Mouse (Mus musculus) limb, embryonic 11.5 days (tissue): ENCODE results near the gene Tcf21. TPM values are rescaled to one million over a fixed set of nuclear protein-coding genes. Genes with fewer than 3 reads are reported as not detected.

Experiments
- ATAC-seq: fragments of 200-750 bp; cut with Nextera tagmentation; 2 replicates; pipeline ENCODE4 v1.8.0; 2017; ENCODE audit warnings: low read depth; ENCODE audit not compliant: insufficient number of reproducible peaks, low FRiP score, low TSS enrichment
- DNase-seq: peaks from one replicate; pipeline ENCODE4 v3.0.0-alpha.2; 2015; ENCODE audit warnings: low spot score
- H3K27ac ChIP-seq: fragments of 300-500 bp; sonication (generic); replicated peaks from 2 replicates; pipeline ENCODE4 v1.5.1; 2014; ENCODE audit warnings: low read depth, mild to moderate bottlenecking, low read length
- H3K27me3 ChIP-seq: fragments of 300-500 bp; sonication (generic); 2 replicates; pipeline ENCODE4 v1.6.1; 2014; ENCODE audit warnings: mild to moderate bottlenecking, low read length, mixed read lengths; ENCODE audit not compliant: control insufficient read depth, insufficient read depth
- H3K36me3 ChIP-seq: fragments of 300-500 bp; sonication (generic); 2 replicates; pipeline ENCODE4 v1.6.1; 2014; ENCODE audit warnings: mild to moderate bottlenecking, low read length, moderate library complexity, mixed read lengths; ENCODE audit not compliant: control insufficient read depth, insufficient read depth
- H3K4me1 ChIP-seq: fragments of 300-500 bp; sonication (generic); 2 replicates; pipeline ENCODE4 v1.6.1; 2014; ENCODE audit warnings: low read length, mixed read lengths; ENCODE audit not compliant: control insufficient read depth, insufficient read depth
- H3K4me2 ChIP-seq: fragments of 300-500 bp; sonication (generic); 2 replicates; pipeline ENCODE4 v1.6.1; 2014; ENCODE audit warnings: low read depth, mild to moderate bottlenecking, moderate library complexity; ENCODE audit not compliant: severe bottlenecking
- H3K4me3 ChIP-seq: fragments of 300-500 bp; sonication (generic); 2 replicates; pipeline ENCODE4 v1.5.1; 2014; ENCODE audit warnings: low read depth, low read length
- H3K9ac ChIP-seq: fragments of 300-500 bp; sonication (generic); 2 replicates; pipeline ENCODE4 v1.6.1; 2014; ENCODE audit warnings: mild to moderate bottlenecking, low read length
- H3K9me3 ChIP-seq: fragments of 300-500 bp; sonication (generic); 2 replicates; pipeline ENCODE4 v1.6.1; 2016; ENCODE audit warnings: low read length; ENCODE audit not compliant: control insufficient read depth
- WGBS: fragments of 180-500 bp; shearing (Covaris S2); extraction: QIAGEN DNeasy Blood & Tissue Kit; methylation state at CpG from one replicate; pipeline ENCODE4 v1.1.7; 2014; 5-methylcytosine and 5-hydroxymethylcytosine counted together
- polyA plus RNA-seq: library from polyadenylated mRNA; unstranded; fragments of >200 nt; fragmentation: Nextera tagmentation; extraction: Ambion mirVana; gene quantifications from 2 replicates; pipeline ENCODE4 v1.2.1, GENCODE M21; 2014

Tcf21 gene
- polyA plus RNA-seq: 0.54 TPM in 1 of 2 replicates, not detected in the other

DNA sequence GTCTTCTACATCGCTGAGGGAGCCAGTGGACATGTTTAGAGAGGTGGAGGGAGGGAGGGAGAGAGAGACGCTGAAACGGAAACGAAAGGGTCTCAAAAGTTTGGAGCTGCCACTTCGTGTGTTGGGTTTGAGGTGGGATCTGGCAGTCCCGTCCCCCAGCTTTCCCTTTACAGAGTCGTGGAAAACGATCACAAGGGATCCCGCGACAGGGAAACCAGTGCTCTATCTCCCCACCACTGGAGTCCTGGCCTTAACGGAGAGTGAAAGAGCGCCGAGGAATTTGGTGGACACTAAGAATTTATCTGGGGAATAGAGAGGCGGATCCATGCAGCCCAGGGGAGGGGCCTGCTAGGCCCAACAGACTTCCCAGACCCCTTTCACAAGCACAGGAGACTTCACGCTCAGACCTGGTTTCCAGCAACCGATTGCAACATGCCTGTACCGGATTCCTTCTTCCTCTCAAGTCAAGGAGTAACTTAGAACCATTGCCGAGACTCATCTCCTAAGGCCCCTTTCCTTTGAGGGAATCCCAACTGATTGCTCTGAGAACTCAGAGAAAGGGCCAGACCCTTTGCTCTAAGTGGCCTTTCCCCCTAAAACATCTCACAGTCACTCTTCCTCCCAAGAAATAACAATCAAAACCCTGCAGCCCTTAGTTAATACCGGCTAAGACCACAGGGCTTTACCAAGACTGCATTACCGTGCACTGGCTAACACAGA is at the start of gene Tcf21:
Tcf21 (minus strand) TSS at position 304 of the 720 bp plus-strand sequence.
- Histone ChIP-seq H3K4me1 (0 out of 2 replicates have a peak, but pooled peaks cover 7% of the 10 kb centered on the region), H3K4me3 (no peak within 1 kb of the TSS), H3K9me3 (no peaks in the 10 kb centered on the region), H3K4me2 (peak within 1 kb of the TSS; percentile 8; the same call in 1 of the 2 replicates), H3K9ac (no peak within 1 kb of the TSS), H3K36me3 (no peaks in the 10 kb centered on the region), H3K27ac (no peak within 1 kb of the TSS), H3K27me3 (peaks cover 53% of the 10 kb centered on the region)
- WGBS: 2% methylated on average over 20 of the region's 20 CpGs
- ATAC-seq (no peak), DNase-seq (peak; percentile 48)

- Histone ChIP-seq H3K9me3 (no peaks in the 10 kb centered on the region), H3K36me3 (no peaks in the 10 kb centered on the region), H3K9ac (no peak overlapping the region), H3K27ac (no peak overlapping the region), H3K4me2 (no peak overlapping the region), H3K27me3 (no peaks in the 10 kb centered on the region), H3K4me3 (no peak overlapping the region), H3K4me1 (no peaks in the 10 kb centered on the region)
- WGBS: 34% methylated on average over 8 of the region's 8 CpGs
- DNase-seq: no peak
- no peak for ATAC-seq
Measured at GRCm38 (mm10) chr10:22868386-22868918, 48.5 kb upstream of the Tcf21 start.

DNA sequence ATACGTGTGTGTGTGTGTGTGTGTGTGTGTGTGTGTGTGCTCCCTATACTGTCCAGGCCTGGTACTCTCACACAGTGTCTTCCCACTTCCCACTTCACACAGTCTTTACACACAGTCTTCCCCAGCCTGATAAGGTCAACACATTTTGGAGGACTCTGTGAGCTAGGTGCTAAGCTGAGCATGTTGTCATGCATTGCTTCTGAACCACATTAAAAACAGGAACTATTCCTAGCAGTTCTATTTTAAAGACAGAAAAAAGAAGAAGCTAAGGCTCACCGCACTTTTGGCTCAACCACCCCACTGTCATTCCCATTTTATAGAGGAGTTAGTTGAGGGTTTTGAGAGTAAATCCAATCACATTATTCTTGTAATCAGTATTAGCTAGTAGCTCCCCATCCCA is 47.2 kb upstream of the Tcf21 start:
- no peaks in the 10 kb centered on the region for H3K27me3 ChIP-seq
- H3K9me3 ChIP-seq: no peaks in the 10 kb centered on the region
- no peaks in the 10 kb centered on the region for H3K36me3 ChIP-seq
- DNase-seq (no peak), ATAC-seq (no peak)
- no peak overlapping the region for H3K9ac ChIP-seq
- no peak overlapping the region for H3K27ac ChIP-seq
- H3K4me1 ChIP-seq: no peaks in the 10 kb centered on the region
- WGBS: 88% methylated on average over 2 of the region's 2 CpGs
- no peak overlapping the region for H3K4me3 ChIP-seq
- H3K4me2 ChIP-seq: no peak overlapping the region

- no peak for ATAC-seq
- H3K4me2 ChIP-seq: no peak overlapping the region
- H3K4me1 ChIP-seq: no peaks in the 10 kb centered on the region
- H3K9ac ChIP-seq: no peak overlapping the region
- no peak overlapping the region for H3K27ac ChIP-seq
- H3K27me3 ChIP-seq: no peaks in the 10 kb centered on the region
- no peaks in the 10 kb centered on the region for H3K9me3 ChIP-seq
- WGBS: 27% methylated on average over 9 of the region's 9 CpGs
- no peaks in the 10 kb centered on the region for H3K36me3 ChIP-seq
- no peak for DNase-seq
- H3K4me3 ChIP-seq: no peak overlapping the region
Measured at GRCm38 (mm10) chr10:22858111-22858510, 38.1 kb upstream of the Tcf21 start.

DNA sequence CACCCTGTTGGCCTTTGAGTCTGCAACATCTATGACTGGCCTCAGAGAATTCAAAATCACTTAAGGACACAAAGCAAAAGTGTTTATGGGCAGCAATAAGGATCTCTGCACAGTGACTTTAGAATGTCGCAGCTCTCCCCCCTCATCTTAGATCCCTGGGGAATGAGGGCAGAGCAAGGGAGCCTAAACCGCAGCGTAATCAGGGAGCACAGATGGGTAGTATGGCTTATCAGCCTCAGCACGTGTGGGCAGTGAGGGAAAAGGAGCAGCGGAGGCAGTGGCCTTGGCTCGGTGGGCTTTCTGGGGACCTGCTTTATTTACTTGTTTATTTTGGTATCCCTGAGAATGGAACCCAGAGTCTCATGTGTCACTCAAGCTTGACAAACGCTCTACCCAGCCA is 34.4 kb upstream of the Tcf21 start:
- no peak overlapping the region for H3K4me2 ChIP-seq
- no peak for DNase-seq
- 36% methylated on average over 7 of the region's 7 CpGs for WGBS
- H3K9me3 ChIP-seq: no peaks in the 10 kb centered on the region
- H3K4me3 ChIP-seq: no peak overlapping the region
- H3K36me3 ChIP-seq: no peaks in the 10 kb centered on the region
- H3K4me1 ChIP-seq: no peaks in the 10 kb centered on the region
- ATAC-seq: no peak
- H3K9ac ChIP-seq: no peak overlapping the region
- no peak overlapping the region for H3K27ac ChIP-seq
- H3K27me3 ChIP-seq: no peaks in the 10 kb centered on the region

DNA sequence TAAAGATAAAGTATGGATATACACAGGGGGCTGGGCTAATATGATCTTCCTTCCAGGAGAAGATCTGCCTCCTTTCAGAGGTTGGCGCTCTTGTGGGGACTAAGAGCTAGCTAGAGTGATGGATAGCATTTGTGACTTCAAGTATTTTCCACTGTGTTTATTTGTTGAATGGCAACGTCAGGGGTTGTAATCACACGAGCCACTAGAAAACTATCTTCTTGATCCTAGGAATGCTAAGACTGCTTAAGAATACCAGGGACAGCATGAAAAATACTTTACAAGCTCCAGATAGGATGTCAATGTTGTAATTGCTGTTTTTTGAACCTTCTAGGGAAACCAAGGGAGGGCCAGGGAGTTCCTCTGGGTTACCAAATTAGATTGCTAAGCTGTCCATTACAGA is 25.4 kb upstream of the Tcf21 start:
- DNase-seq (no peak), ATAC-seq (no peak)
- H3K4me3 ChIP-seq: no peak overlapping the region
- no peak overlapping the region for H3K4me2 ChIP-seq
- H3K27ac ChIP-seq: no peak overlapping the region
- WGBS: 5% methylated on average over 3 of the region's 3 CpGs
- no peaks in the 10 kb centered on the region for H3K36me3 ChIP-seq
- peaks cover 40% of the 10 kb centered on the region for H3K27me3 ChIP-seq
- no peaks in the 10 kb centered on the region for H3K4me1 ChIP-seq
- no peak overlapping the region for H3K9ac ChIP-seq
- no peaks in the 10 kb centered on the region for H3K9me3 ChIP-seq

DNA sequence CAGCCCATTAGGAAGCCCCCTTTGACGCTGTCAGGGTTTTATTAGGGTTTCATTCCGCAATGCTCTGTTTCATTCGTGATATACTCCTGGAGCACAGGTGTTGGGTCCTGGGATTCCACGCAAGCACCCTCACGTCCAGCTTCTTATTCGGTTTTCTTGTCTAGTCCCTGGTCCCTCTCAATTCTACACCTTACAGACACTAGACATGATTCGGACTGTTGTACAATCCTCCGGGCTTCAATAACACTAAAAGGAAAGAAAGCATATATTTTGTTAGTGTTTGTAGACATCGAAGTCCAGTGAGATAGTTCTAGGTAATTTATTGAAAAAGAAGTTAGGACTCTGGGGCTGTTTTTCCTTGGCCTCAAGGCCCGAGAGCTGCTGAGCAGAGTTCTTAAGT is 24.8 kb upstream of the Tcf21 start:
- peaks cover 42% of the 10 kb centered on the region for H3K27me3 ChIP-seq
- ATAC-seq: no peak

DNA sequence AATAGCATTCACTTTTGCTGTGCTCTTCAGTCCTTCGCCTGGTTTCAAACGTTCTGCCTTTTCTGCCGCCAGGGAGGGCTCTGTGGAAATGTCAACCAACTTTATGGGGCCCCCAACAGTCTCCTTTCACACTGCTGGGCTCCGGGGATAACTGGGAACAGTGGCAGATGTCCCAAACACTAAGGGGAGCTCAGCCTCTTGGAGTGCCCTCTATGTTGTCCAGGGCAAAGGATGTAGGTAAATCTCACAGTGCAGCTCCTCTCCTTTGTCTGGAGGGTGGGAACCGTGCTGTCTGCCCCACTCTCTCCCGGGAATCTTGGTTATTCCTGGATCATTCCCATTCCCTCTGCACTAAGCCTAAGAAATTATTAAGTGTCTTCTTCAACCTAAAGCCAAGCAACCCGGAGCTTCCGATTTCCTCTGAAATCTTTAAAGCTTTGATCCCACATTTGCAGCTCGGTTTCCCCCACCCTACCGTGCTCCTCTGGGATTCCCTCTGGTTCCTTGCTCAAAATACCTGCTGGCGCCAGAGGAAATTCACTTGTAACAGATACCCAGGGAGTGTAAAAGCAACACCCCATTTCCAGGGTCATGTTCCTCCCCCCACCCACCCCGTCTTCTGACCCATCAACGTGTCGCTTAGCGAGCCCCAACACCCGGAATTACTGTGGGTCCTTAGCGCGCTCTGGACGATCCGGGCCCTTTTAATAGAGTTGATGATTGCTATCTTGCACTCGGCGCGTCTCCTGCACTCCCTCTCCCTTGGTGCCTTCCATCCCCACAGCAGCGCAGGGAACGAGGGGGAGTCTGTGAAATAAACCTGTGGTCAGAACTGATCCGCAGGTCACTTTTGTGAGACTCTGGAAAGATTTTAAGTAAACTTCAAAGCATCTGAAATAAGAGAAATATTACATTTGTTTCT is 23.7 kb upstream of the Tcf21 start:
- ATAC-seq (no peak), DNase-seq (peak; percentile 42)
- Histone ChIP-seq H3K4me2 (no peak overlapping the region), H3K4me3 (no peak overlapping the region), H3K36me3 (no peaks in the 10 kb centered on the region), H3K27me3 (peaks cover 42% of the 10 kb centered on the region), H3K27ac (no peak overlapping the region), H3K9ac (no peak overlapping the region), H3K4me1 (no peaks in the 10 kb centered on the region), H3K9me3 (no peaks in the 10 kb centered on the region)
- under 1% methylated on average over 26 of the region's 26 CpGs for WGBS

More for the DNA sequence above, 24.8 kb upstream of the Tcf21 start:
- DNase-seq: no peak
- no peaks in the 10 kb centered on the region for H3K4me1 ChIP-seq
- H3K4me3 ChIP-seq: no peak overlapping the region
- H3K27ac ChIP-seq: no peak overlapping the region
- no peak overlapping the region for H3K4me2 ChIP-seq
- 12% methylated on average over 10 of the region's 10 CpGs for WGBS
- no peaks in the 10 kb centered on the region for H3K36me3 ChIP-seq
- H3K9ac ChIP-seq: no peak overlapping the region
- no peaks in the 10 kb centered on the region for H3K9me3 ChIP-seq
